Mouse (Mus musculus) spleen, adult 12 weeks (tissue): ENCODE measurements at regions not wholly inside any gene's neighbourhood (a gene's known extent, or its start where the extent isn't known, plus 50 kb on each side); places are given as distances from the start of the nearest gene placed in this dataset.
"Not testable (repeated sequence)": the region's sequence is repeated elsewhere in the genome, so short reads cannot be mapped to it uniquely, and the experiment has no call there.

Experiments used
- DNase-seq: peaks from one replicate; pipeline ENCODE4 v3.0.0; 2022; ENCODE audit warnings: low spot score

DNA sequence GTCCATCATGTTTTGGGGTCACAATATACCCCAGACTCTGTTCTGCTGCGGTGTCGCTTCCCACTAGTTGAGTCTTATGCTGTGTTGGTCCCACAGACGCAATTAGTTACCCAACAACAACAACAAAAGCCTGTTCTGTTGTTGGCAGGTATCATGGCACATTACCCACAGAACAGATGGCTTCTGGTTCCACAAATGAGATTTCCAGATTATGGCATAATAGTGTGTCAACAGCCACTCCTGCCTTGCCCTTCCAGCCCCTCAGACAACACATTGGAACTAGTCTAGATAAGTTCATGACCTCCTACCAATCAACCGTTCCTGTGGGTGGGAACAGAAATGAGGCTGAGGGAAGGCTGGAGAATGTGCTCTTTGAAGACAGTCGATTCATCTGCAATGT is 351.5 kb downstream of the Fut8 start:
- DNase-seq, result no peak

GRCm38 (mm10) chr12:77594092-77594491 is 356.2 kb downstream of the Fut8 start:
- no peak for DNase-seq

DNA sequence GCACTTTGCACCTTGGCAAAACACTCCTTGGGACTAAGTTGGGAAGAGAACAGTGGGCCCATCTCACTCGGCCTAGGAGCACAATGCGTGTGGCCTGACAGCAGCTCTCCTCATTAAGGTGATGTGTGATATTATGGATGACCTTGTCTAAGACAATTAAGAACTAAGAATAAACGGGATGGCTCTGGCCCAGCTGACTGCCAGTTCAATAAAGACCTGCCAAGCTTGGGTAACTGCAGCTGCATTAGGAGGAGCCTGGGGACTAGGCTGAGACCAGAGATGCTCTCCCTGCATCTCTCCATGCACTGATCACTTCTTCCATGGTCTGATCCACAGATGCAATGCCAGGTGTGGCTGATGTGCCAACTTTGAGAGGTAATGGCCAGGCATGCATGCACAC is 356.7 kb downstream of the Fut8 start:
- DNase-seq, result no peak

- no peak for DNase-seq
These were observed 357.9 kb downstream of the Fut8 start for GRCm38 (mm10) chr12:77595821-77596220.

GRCm38 (mm10) chr12:77596676-77597075 is 358.8 kb downstream of the Fut8 start:
- DNase-seq, result no peak

GRCm38 (mm10) chr12:77597627-77598333 is 359.9 kb downstream of the Fut8 start:
- no peak for DNase-seq

DNA sequence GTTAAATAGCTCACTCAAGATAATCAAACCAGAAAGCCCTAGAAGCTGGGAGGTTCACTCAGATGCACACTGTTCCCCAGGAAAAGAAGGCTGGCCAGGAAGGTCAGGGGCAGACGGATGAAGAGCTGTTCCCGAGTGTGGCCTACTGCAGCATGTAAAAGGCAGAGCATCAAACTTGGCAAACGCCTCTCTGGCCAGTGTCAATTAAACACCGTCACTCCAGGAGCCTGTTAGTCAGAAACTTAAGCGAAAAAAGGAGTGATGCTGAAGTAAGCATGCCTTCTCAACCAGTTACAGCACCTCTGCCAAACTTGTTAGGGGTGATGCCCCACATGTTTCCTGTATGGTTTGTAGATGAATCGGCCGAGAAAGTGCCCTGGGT is 360.4 kb downstream of the Fut8 start:
- DNase-seq, result no peak

DNA sequence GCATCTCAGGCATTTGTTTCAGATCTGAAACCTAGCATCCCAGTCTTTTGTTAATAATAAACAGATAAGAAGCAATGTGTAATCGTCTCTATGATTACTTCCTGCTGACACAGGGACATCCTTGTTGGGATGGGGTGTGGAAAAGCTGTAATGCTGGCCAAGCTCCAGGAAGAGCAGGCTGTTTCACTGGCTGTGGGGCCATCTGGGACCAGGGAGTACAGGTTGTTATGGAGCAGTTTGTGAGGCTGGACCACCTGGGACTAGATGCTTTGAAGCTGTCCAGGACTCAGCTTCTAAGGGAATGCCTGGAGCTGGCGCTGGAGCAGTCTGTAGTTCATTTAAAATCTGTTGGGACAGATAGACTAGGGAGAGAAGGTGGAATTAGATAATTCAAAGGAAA is 361.5 kb downstream of the Fut8 start:
- no peak for DNase-seq

- DNase-seq, result no peak
These were observed 366.0 kb downstream of the Fut8 start for GRCm38 (mm10) chr12:77603832-77604501.

DNA sequence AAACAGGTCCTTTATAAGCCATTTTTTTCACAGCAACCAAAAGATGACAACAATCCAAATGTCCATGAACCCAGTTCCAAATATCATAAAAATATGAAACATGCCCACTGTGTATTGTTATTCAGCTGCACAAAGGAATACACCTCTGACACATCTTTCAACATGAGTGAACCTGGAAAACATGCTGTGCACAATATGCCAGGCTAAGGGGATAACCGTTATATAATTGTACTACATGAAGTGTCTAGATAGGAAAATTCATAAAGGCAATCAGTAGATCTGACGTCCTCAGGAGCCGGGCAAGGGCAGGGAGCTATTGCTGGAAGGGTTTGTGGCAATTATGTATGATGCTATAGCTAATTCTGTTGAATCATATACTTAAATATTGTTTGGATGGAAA is 379.6 kb downstream of the Fut8 start:
- no peak for DNase-seq

DNA sequence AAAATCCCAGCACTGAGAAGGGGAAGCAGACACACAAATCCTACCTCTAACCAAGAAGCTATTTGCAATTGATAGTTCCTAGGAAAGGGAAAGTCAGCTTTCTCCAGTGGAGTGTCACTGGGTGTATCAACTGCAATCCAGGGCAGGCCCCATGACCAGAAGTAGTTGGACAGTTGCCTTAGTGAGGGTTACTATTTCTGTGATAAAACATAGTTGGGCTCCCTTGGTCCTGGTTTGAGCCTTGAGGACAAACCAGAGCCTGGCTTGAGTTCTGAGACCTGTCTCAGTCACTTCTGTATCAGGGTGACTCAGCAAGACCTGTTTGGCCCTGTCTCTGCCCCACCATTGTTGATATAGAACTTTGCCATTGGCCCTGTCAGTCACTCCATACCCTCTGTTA is 384.3 kb downstream of the Fut8 start:
- no peak for DNase-seq

GRCm38 (mm10) chr12:77624323-77624722 is 386.4 kb downstream of the Fut8 start:
- not testable (repeated sequence) for DNase-seq

- DNase-seq, result no peak
These were observed 390.5 kb downstream of the Fut8 start for GRCm38 (mm10) chr12:77628358-77628850.

DNA sequence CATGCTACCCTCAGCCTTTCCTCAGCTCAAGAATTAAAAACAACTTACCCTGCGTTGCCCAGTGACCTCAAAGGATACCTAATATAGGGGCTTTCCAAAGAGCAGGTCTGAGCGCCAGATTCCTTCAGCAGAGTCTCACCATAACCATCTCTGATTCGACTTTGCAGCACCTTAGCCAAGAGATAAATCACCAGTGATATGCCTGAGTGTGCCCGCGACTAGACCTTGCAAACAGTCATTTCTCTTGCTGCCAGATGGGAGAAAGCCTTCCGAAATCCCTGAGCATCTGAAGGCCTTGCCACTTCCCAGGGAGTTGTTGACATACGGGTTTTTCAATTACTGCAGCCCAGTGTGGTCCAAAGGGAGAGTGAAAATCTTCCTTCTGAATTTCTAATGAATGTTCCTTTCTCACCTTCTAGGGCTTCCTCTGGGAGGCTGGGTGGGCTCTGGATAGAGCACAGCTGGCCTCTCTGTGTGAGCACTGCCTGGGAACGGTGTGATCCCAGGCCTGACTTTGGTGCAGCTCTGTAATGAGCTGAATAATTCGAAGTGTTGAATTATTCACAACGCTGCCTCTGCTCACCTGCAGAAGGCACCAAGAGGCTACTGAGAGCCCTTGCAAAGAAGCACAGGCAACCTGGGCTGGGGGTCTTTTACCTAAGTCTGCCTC is 396.2 kb downstream of the Fut8 start:
- DNase-seq, result no peak

GRCm38 (mm10) chr12:77638266-77638665 is 400.3 kb downstream of the Fut8 start:
- DNase-seq, result no peak

DNA sequence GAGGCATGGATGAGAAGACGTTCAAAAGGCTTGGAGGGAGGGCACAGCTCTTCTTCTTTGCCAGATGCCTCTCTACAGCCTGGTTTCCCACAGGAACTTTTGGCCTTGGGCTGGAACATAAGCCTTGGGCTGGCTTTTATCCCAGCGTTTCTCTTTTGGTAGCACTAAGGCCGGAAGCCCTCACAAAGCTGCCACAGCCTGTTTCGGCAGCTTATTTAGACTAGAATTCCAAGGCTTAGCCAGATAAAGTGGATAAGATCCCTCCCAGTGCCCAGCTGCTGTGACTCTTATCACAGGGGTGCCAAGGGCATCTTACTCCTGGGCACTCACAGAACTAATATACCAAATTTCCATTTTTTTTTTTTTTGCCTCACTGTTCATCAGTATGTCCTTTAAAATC is 404.4 kb downstream of the Fut8 start:
- DNase-seq, result no peak

GRCm38 (mm10) chr12:77647841-77648240 is 409.9 kb downstream of the Fut8 start:
- no peak for DNase-seq

DNA sequence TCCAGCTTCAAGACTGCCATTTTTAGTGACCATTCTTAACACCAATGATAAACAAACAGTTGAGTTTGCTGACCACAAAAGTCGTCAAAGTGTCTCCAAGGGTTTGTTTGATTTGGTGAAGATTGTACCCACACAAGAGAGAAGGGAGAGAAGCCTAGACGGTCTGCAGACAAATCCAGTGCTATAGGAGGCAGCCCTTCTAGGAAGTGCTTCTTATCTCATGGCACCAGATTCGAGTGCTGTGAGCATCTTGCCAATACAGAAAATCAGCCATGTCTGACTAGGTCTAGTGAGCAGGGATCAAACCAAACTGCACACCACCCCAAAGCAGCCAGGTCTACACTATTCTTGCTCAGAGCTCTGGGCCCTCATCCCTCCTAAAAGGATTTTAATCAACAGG is 416.4 kb downstream of the Fut8 start:
- no peak for DNase-seq

GRCm38 (mm10) chr12:77657060-77657459 is 419.1 kb downstream of the Fut8 start:
- no peak for DNase-seq

GRCm38 (mm10) chr12:77657878-77658277 is 420.0 kb downstream of the Fut8 start:
- DNase-seq, result no peak

- DNase-seq, result no peak
These were observed 425.3 kb downstream of the Fut8 start for GRCm38 (mm10) chr12:77663180-77663579.

- DNase-seq, result no peak
These were observed 425.9 kb downstream of the Fut8 start for GRCm38 (mm10) chr12:77663665-77664374.

DNA sequence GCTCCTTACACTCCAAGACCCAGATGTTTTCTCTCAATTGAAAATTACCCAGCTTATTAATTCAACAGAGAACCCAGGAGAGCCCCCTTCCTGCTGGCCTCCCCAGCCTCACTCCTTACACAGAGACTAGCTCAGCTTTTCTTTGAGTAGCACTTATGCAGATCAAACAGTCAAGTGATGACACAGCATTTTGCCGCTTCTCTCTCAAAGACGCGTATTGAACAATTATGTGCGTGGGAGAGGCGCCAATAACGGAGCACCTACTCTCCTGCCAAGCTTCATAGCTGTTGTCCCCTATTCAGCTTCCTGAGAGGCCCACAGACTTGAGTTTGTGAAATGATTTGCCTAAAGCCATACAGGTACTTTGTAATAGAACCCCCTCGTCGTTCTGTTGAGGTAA is 428.5 kb downstream of the Fut8 start:
- DNase-seq, result no peak
